Mouse (Mus musculus): Measurements from ENCODE around the gene Grb2.

- TF ChIP-seq POLR2A (IDR thresholded peaks at IDR 0.05; ENCODE audit: control insufficient read depth, extremely low read depth, insufficient read depth, low read length, poor library complexity) (no peak), CTCF (IDR thresholded peaks at IDR 0.05; ENCODE audit: borderline replicate concordance, control insufficient read depth, extremely low read depth, insufficient read depth, low read length, poor library complexity) (no peak)
Observed at GRCm38 (mm10) chr11:115673471-115674234, 34.7 kb downstream of the Grb2 start.
